Mouse (Mus musculus) liver, embryonic 14.5 days (tissue): ENCODE results near the gene Hsd17b13.

ENCODE experiments used
- CTCF ChIP-seq: IDR thresholded peaks from 2 replicates; pipeline ENCODE4 v1.5.1; 2016; ENCODE audit warnings: antibody characterized with exemption, low read depth, control low read depth
- EP300 ChIP-seq: IDR thresholded peaks from 2 replicates; pipeline ENCODE4 v1.6.1; 2016; ENCODE audit warnings: antibody characterized with exemption, low read depth

GRCm38 (mm10) chr5:103977297-103977696 lies at the start of gene Hsd17b13:
- TF ChIP-seq CTCF (no peak), EP300 (no peak)
